Mouse (Mus musculus): ENCODE results near the gene Tle1.

- TF ChIP-seq CTCF (IDR thresholded peaks at IDR 0.05; ENCODE audit: low read depth, low read length), result no peak
- no peak for TF ChIP-seq GATA1 (IDR thresholded peaks at IDR 0.05; ENCODE audit: borderline replicate concordance, low read length)
Measured at GRCm38 (mm10) chr4:72175943-72176342, 24.8 kb downstream of the Tle1 start.
